Mouse (Mus musculus) adrenal gland, adult 10 weeks (tissue): ENCODE results near the gene Tnks2. TPM values are rescaled to one million over a fixed set of nuclear protein-coding genes. Genes with fewer than 3 reads are reported as not detected.

Source experiments
- polyA plus RNA-seq: library from polyadenylated mRNA; stranded (reverse); fragments of 350-450 nt; fragmentation: Illumina TruSeq; extraction: RNeasy Lipid Tissue Mini Kit (QIAGEN cat#74804); gene quantifications from one replicate; pipeline ENCODE4 v1.2.3, GENCODE M21; 2014; ENCODE audit warnings: low read depth, low replicate concordance

The Tnks2 gene
- 183 TPM for polyA plus RNA-seq

DNA sequence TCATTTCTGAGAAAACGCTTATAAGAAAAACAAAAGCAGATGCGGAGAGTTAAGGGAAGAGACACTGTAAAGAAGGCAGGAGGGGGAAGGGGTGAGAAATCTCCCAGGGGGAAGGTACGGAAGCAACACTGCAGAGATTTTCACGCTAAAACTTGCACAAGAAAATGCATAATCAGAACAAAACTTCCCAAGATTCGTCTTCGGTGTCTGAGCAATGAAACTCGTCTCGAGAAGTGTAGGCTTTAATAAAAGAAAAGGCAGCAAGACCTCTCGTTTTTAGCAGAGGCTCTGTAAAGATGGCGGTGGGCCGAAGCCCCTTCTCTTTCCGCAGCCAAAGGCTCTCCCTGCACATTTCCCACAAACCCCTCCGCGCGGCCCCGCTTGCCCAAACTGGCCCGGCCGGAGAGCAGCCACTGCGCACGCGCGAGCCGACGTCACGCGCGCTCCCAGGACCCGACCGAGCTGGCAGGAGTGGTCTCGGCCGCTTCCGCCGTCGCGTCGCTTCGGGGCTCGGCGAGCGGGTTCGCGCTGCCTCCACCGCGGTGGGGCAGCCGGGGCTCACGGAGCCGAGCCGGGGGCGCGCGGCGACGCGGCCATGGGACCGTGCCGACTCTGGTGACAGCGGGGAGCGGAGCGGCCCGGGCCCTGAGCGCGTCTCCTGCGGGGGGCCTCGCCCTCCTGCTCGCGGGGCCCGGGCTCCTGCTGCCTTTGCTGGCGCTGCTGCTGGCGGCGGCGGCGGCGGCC is at the start of gene Tnks2:
Gene Tnks2 (plus strand): TSS at position 445 of the 744 bp plus-strand sequence.

DNA sequence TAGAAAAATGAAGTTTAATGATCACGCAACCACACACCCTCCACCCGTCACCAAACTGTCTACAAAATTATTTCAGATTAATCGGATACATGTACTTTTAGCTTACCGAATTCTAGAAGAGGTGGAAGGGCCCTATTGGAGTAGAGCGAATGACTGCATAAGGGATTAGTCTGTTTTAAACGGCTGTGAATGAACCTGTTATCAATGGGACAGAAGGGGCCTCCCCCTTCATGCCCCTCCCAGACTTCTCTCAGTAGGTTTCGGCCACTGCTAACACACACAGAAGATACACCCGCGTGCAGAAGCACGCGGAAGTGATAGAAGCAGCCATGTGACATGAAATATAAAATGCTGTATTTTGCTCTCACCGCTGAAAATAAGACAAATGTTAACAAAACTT is 85.4 kb downstream of the Tnks2 start, which contains the start of gene Fgfbp3:
Gene Fgfbp3 (minus strand): TSS at position 150 of the 400 bp plus-strand sequence.

DNA sequence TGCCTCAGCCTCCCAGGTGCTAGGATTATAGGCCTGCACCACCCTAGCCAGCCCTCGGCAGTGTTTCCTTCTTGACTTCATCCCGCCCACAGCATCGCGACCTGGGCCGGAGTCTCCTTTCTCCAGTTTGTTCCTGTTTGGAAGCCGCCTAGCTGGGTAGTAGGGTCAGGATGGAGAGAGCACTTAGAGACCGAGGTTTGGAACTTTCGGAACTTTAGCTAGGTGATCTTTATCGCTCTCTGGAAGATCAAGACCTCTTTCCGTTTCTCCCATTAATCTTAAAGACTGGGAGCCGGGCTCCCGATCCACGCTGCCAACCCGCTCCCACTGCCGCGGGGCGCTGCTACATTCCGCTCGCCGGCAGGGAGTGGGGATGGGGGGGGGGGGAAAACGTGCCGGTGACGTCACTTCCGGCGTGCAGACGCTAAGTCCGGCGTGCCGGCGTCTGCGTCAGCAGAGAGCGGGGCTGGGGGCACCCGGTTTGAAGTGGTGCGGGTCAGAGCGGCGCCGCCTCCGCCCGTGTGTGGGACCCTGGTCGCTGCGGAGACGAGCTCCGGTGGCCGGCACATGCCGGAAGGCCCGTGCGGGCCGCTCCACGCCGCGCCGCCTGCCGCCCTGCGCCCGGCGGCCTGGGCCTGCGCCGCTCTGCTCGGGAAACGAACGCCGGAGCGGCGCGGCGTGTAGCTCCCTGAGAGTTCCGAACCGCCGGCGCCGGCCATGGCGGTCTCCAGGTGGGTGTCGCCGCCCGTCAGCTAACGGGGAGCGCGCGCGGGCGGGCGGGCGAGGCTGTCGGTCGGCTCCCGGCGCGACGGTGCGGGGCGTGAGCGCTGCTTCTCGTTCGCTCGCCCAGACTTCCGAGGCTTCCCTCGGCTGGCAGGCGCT is 91.9 kb downstream of the Tnks2 start, which contains the start of gene Btaf1:
Gene Btaf1 (plus strand): TSS at position 409 of the 882 bp plus-strand sequence.

Other genes with a start within 250 kb of the Tnks2 start
- 13.2 TPM for gene Ppp1r3c, start 97.6 kb upstream of the Tnks2 start, polyA plus RNA-seq
- gene Fgfbp3, start 85.4 kb downstream of the Tnks2 start, polyA plus RNA-seq: 6.4 TPM
- 47.7 TPM for gene Btaf1, start 91.8 kb downstream of the Tnks2 start, polyA plus RNA-seq